Mouse (Mus musculus) bone marrow macrophage, adult 2 months (primary cell): ENCODE measurements at regions not wholly inside any gene's neighbourhood (a gene's known extent, or its start where the extent isn't known, plus 50 kb on each side); places are given as distances from the start of the nearest gene placed in this dataset.

ENCODE experiments used
- CTCF ChIP-seq: IDR thresholded peaks from 2 replicates; pipeline ENCODE4 v1.5.1; 2012; ENCODE audit warnings: low read depth, mild to moderate bottlenecking, low read length, moderate library complexity
- POLR2A ChIP-seq: IDR thresholded peaks from 2 replicates; pipeline ENCODE4 v1.6.1; 2012; ENCODE audit warnings: mild to moderate bottlenecking, low read depth, low read length, borderline replicate concordance

DNA sequence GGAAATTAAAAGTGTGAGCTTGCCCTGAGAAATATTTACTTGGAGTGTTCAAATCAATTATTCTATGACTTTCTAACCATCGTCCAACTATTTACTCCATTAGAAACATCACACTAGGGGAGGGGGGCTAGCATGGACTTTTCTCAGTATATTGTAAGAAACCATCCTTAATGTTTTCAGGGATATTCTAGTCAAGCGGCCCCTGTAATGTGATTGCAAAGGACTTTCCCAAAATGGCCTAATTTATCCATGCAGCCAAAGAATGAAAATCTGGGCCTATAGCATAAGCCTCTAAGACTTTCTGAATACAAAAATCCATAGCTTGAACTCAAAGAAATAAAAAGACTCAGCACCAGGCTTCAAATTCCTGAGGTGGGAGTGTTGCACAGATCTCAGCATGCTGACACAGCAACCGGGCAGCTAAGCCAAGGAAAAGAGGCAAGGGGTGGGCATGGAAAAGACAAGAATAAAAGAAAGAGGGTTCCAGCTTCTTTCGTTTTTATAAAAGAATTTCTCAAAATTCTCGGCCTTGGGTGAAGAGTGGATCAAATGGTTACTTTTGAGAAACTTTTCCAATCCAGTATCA lies 163.6 kb upstream of the Cited2 start:
- TF ChIP-seq POLR2A (no peak), CTCF (no peak)
